ENCODE assay signal across 7 mouse cellular contexts in genomic region chr6:147086594-147087225, GRCm38 (mm10). TPM values are rescaled to one million over a fixed set of nuclear protein-coding genes. Genes with fewer than 3 reads are reported as not detected.
DNase-seq lines count a peak whose midpoint lies in the region; ATAC-seq lines count a peak whose summit lies in the region.

Gene Mansc4, minus strand, starts transcription at chr6:147087032.

- peaks cover 19% of the 10 kb centered on the region for H3K4me1 ChIP-seq in embryonic facial prominence, embryonic 13.5 days

- peak within 1 kb of the TSS; percentile 62 for H3K27ac ChIP-seq in embryonic facial prominence, embryonic 13.5 days

- DNase-seq in heart, postnatal 36 days = peak; percentile 11 to 20
- peak; percentile 74 to 85 for DNase-seq in kidney, postnatal 36 days
- DNase-seq in neural tube, embryonic 10.5 days (ENCODE audit: extremely low spot score, low spot score) = peak; percentile 62
- DNase-seq in c-Kit-positive CD71-positive TER-119-positive erythroid progenitor cells, embryonic 14.5 days (ENCODE audit: low spot score) = no peak
- DNase-seq in layer of hippocampus, adult 9-10 months (ENCODE audit: low spot score) = no peak

- intact Hi-C loops in heart, postnatal 36 days (cut with DNase I) = no loop called here

- peak; percentile 39 for ATAC-seq in common myeloid progenitor, adult 5-6 weeks (replicated peaks; ENCODE audit: low read depth, poor library complexity, severe bottlenecking)
- peak; percentile 38; the same call in 1 of the 2 replicates for ATAC-seq in embryonic facial prominence, embryonic 13.5 days (ENCODE audit: insufficient number of reproducible peaks, insufficient read depth, low FRiP score, low TSS enrichment, low read depth)

- peak within 1 kb of the TSS; percentile 70 for H3K9ac ChIP-seq in embryonic facial prominence, embryonic 13.5 days

- H3K36me3 ChIP-seq in embryonic facial prominence, embryonic 13.5 days = no peaks in the 10 kb centered on the region

- H3K9me3 ChIP-seq in embryonic facial prominence, embryonic 13.5 days = no peaks in the 10 kb centered on the region

- peak within 1 kb of the TSS; percentile 66 for H3K4me2 ChIP-seq in embryonic facial prominence, embryonic 13.5 days

- H3K4me3 ChIP-seq in embryonic facial prominence, embryonic 13.5 days = peak within 1 kb of the TSS; percentile 38

- 5% methylated on average over 20 of the region's 20 CpGs for WGBS in embryonic facial prominence, embryonic 13.5 days

- H3K27me3 ChIP-seq in embryonic facial prominence, embryonic 13.5 days = peaks cover 9% of the 10 kb centered on the region; the same call in 1 of the 2 replicates

RNA-seq across cellular contexts. Expression of gene Mansc4, which starts in this region (rescaled TPM):
- total RNA-seq in common myeloid progenitor, adult 5-6 weeks (2017) = not detected in 2 replicates
- 4.6 and 6.1 TPM in 2 replicates for polyA plus RNA-seq in embryonic facial prominence, embryonic 13.5 days (2015; fragmentation: Nextera tagmentation; extraction: Ambion mirVana)
- total RNA-seq in heart, postnatal 36 days (2021) = not detected

Comparison
In these comparisons a context has a peak if more than half of its experiments do, and no peak if none do; other contexts are left out.
1. Peak in ATAC-seq in common myeloid progenitor, adult 5-6 weeks; RNA of the gene not detected or under 1 TPM.
2. Peak in DNase-seq in heart, postnatal 36 days; RNA of the gene not detected or under 1 TPM.
3. DNase-seq: peak in kidney, postnatal 36 days (2 of 2) and neural tube, embryonic 10.5 days (single experiment); none in c-Kit-positive CD71-positive TER-119-positive erythroid progenitor cells, embryonic 14.5 days (single experiment) and layer of hippocampus, adult 9-10 months (single experiment).